Mouse (Mus musculus) E14TG2a.4 (cell line): ENCODE measurements around the gene Abhd12.

Experiments used
- H3K27me3 ChIP-seq: 2 replicates; pipeline ENCODE4 v1.6.1; 2014; ENCODE audit warnings: low read length, control low read depth; ENCODE audit not compliant: insufficient read depth
- H3K36me3 ChIP-seq: 2 replicates; pipeline ENCODE4 v1.6.1; 2014; ENCODE audit warnings: low read length, control low read depth; ENCODE audit not compliant: insufficient read depth
- H3K4me1 ChIP-seq: replicated peaks from 2 replicates; pipeline ENCODE4 v1.6.1; 2014; ENCODE audit warnings: low read depth, low read length, control low read depth
- H3K4me3 ChIP-seq: replicated peaks from 2 replicates; pipeline ENCODE4 v1.5.1; 2014; ENCODE audit warnings: mild to moderate bottlenecking, low read length
- H3K9me3 ChIP-seq: 2 replicates; pipeline ENCODE4 v1.6.1; 2014; ENCODE audit warnings: low read length, control low read depth
- CTCF ChIP-seq: conservative IDR thresholded peaks from 2 replicates; pipeline ENCODE4 v1.5.1; 2014; ENCODE audit warnings: low read length
- NANOG ChIP-seq: IDR thresholded peaks from 2 replicates; pipeline ENCODE4 v1.6.1; 2014; ENCODE audit warnings: borderline replicate concordance, low read length, mixed read lengths
- POU5F1 ChIP-seq: IDR thresholded peaks from 2 replicates; pipeline ENCODE4 v1.6.1; 2014; ENCODE audit warnings: low read length, borderline replicate concordance

The Abhd12 gene

GRCm38 (mm10) chr2:150851251-150851650, 53.3 kb downstream of the Abhd12 start:
- Histone ChIP-seq H3K36me3 (peaks cover 12% of the 10 kb centered on the region), H3K27me3 (no peaks in the 10 kb centered on the region), H3K4me1 (no peaks in the 10 kb centered on the region; the same call in 1 of the 2 replicates), H3K4me3 (no peak overlapping the region), H3K9me3 (no peaks in the 10 kb centered on the region)
- TF ChIP-seq POU5F1 (no peak), NANOG (no peak), CTCF (no peak)

GRCm38 (mm10) chr2:150847436-150847995, 57.0 kb downstream of the Abhd12 start:
- Histone ChIP-seq H3K4me3 (no peak overlapping the region), H3K27me3 (no peaks in the 10 kb centered on the region), H3K9me3 (no peaks in the 10 kb centered on the region), H3K4me1 (peaks cover 3% of the 10 kb centered on the region), H3K36me3 (peaks cover 38% of the 10 kb centered on the region)
- no peak for TF ChIP-seq CTCF
- no peak for TF ChIP-seq NANOG
- no peak for TF ChIP-seq POU5F1

- TF ChIP-seq CTCF (no peak), NANOG (no peak), POU5F1 (no peak)
- no peaks in the 10 kb centered on the region for H3K27me3 ChIP-seq
- peaks cover 48% of the 10 kb centered on the region for H3K36me3 ChIP-seq
- H3K4me3 ChIP-seq = no peak overlapping the region
- no peaks in the 10 kb centered on the region for H3K9me3 ChIP-seq
- H3K4me1 ChIP-seq = peaks cover 10% of the 10 kb centered on the region
Observed at GRCm38 (mm10) chr2:150844798-150845197, 59.7 kb downstream of the Abhd12 start.

DNA sequence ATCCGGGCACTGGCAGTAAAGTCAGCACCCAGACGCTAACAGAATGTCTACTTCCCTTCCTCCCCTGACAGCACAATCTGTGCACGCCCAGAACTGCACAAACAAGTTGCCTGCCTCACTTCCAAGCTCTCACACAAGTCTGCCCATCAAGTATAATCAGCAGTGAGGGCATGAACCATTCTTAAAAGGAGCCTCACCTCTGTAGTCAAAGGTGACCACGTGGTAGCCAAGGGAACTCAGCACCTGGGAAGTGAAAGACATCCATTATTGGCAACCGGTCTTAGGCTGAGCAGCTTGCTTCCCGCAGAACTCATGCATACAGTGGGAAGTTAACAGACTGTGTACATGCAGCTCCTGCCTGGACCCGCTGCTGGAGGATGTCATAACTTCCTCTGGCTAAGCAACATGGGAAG, 62.5 kb downstream of the Abhd12 start:
- H3K4me1 ChIP-seq = peaks cover 34% of the 10 kb centered on the region
- TF ChIP-seq POU5F1 (no peak), CTCF (no peak), NANOG (no peak)
- H3K36me3 ChIP-seq = peaks cover 53% of the 10 kb centered on the region
- H3K27me3 ChIP-seq = no peaks in the 10 kb centered on the region
- no peak overlapping the region for H3K4me3 ChIP-seq
- H3K9me3 ChIP-seq = no peaks in the 10 kb centered on the region

DNA sequence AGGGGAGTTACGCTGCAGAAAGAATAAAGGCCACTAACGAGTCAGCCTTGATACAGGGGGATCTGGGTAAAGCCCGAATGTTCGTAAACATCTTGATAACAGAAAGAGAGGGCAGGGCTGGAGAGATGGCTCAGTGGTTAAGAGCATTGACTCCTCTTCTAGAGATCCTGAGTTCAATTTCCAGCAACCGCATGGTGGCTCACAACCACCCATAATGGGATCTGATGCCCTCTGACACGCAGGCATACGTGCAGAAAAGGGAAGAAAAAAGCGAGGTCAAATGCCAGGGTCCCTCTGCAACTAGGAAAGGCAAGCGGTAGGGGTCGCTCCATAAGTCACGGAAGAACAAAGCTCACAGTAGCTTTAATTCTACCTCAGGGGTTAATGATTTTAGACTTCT, 63.4 kb downstream of the Abhd12 start:
- no peaks in the 10 kb centered on the region for H3K9me3 ChIP-seq
- H3K27me3 ChIP-seq = no peaks in the 10 kb centered on the region
- peaks cover 50% of the 10 kb centered on the region for H3K36me3 ChIP-seq
- no peak overlapping the region for H3K4me3 ChIP-seq
- TF ChIP-seq CTCF = no peak
- TF ChIP-seq NANOG = no peak
- no peak for TF ChIP-seq POU5F1
- peaks cover 44% of the 10 kb centered on the region for H3K4me1 ChIP-seq

- Histone ChIP-seq H3K4me1 (peaks cover 49% of the 10 kb centered on the region), H3K4me3 (no peak overlapping the region), H3K9me3 (no peaks in the 10 kb centered on the region), H3K36me3 (peaks cover 53% of the 10 kb centered on the region), H3K27me3 (no peaks in the 10 kb centered on the region)
- TF ChIP-seq NANOG = no peak
- no peak for TF ChIP-seq CTCF
- no peak for TF ChIP-seq POU5F1
Observed at GRCm38 (mm10) chr2:150839686-150840471, 64.7 kb downstream of the Abhd12 start.

- Histone ChIP-seq H3K36me3 (peaks cover 59% of the 10 kb centered on the region), H3K4me1 (peaks cover 46% of the 10 kb centered on the region), H3K27me3 (no peaks in the 10 kb centered on the region), H3K4me3 (no peak overlapping the region), H3K9me3 (no peaks in the 10 kb centered on the region)
- TF ChIP-seq POU5F1 (no peak), CTCF (no peak), NANOG (no peak)
Observed at GRCm38 (mm10) chr2:150837781-150838180, 66.8 kb downstream of the Abhd12 start.

GRCm38 (mm10) chr2:150836906-150837305, 67.6 kb downstream of the Abhd12 start:
- H3K27me3 ChIP-seq = no peaks in the 10 kb centered on the region
- peaks cover 63% of the 10 kb centered on the region for H3K36me3 ChIP-seq
- peaks cover 41% of the 10 kb centered on the region for H3K4me1 ChIP-seq
- TF ChIP-seq POU5F1 = no peak
- no peak for TF ChIP-seq NANOG
- TF ChIP-seq CTCF = no peak
- H3K4me3 ChIP-seq = peak overlapping the region; percentile 37; the same call in 1 of the 2 replicates
- no peaks in the 10 kb centered on the region for H3K9me3 ChIP-seq

GRCm38 (mm10) chr2:150835975-150836374, 68.6 kb downstream of the Abhd12 start:
- Histone ChIP-seq H3K4me1 (peaks cover 39% of the 10 kb centered on the region), H3K9me3 (no peaks in the 10 kb centered on the region), H3K36me3 (peaks cover 68% of the 10 kb centered on the region), H3K27me3 (no peaks in the 10 kb centered on the region), H3K4me3 (no peak overlapping the region)
- TF ChIP-seq NANOG (no peak), POU5F1 (no peak), CTCF (no peak)
